Mouse (Mus musculus): ENCODE results near the gene Nrf1. TPM values are rescaled to one million over a fixed set of nuclear protein-coding genes. Genes with fewer than 3 reads are reported as not detected.

The Nrf1 gene
- polyA plus RNA-seq (2015; fragmentation: Nextera tagmentation; extraction: Ambion mirVana), result 59.0 and 59.4 TPM in 2 replicates

DNA sequence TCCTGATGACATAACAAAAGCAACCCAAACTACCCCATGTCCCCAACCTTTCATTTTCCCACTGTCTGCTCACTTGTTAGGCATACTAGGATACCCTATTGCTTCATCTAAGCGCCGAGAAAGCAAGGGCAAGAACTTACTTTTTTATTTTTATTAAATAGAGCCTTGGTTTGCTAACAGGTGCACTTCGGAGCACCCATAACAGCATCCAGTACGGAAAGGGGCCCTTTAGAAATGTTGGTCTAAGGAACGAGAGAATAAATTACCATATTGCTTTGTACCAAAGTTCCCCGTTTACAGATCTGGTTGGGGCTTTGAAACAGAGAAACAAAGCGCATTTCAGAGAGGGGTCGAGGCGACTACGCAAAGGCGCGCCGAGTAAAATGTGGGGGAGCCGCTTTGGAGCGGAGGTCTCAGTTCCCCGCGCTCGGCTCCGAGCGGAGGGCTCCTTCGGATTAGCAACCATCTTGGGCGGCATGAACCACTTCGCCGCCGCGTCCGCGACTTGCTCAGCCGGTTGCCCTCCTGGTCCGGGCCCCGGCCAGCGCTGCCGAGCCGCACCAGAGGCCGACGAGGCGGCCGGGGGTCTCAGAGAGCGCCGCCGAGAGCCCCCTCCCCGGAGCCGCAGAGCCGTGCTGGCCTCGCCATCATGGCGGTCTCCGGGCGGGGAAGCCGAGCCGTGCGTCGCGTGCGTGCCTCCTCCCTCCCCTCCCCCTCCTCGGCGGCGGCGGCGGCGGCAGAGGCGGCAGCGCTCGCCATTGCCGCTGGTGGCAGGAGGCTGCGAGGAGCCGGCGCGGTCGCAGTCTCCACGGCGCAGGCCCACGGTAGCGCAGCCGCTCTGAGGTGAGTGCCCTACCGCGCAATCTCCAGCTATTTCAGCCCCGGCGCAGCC lies at the start of gene Nrf1:
Gene Nrf1 (plus strand): TSS at position 718 of the 892 bp plus-strand sequence.
- H3K4me1 ChIP-seq (replicated peaks; ENCODE audit: control insufficient read depth, insufficient read depth, low read length), result peaks cover 10% of the 10 kb centered on the region; the same call in 1 of the 2 replicates
- no peaks in the 10 kb centered on the region for H3K9me3 ChIP-seq (ENCODE audit: control insufficient read depth, low read length)
- peak within 1 kb of the TSS; percentile 99 for H3K27ac ChIP-seq (ENCODE audit: low read length)
- H3K4me3 ChIP-seq (ENCODE audit: low read length), result peak within 1 kb of the TSS; percentile 72
- peak within 1 kb of the TSS; percentile 77 for H3K4me2 ChIP-seq (ENCODE audit: low read depth, low read length)
- H3K9ac ChIP-seq (ENCODE audit: low read length), result peak within 1 kb of the TSS; percentile 98
- H3K36me3 ChIP-seq (ENCODE audit: control insufficient read depth, insufficient read depth, low read length), result no peaks in the 10 kb centered on the region
- peak; percentile 96 for ATAC-seq (ENCODE audit: low read depth)
- under 1% methylated on average over 56 of the region's 78 CpGs for WGBS
- no peaks in the 10 kb centered on the region for H3K27me3 ChIP-seq (ENCODE audit: control insufficient read depth, insufficient read depth, low read depth, low read length)

DNA sequence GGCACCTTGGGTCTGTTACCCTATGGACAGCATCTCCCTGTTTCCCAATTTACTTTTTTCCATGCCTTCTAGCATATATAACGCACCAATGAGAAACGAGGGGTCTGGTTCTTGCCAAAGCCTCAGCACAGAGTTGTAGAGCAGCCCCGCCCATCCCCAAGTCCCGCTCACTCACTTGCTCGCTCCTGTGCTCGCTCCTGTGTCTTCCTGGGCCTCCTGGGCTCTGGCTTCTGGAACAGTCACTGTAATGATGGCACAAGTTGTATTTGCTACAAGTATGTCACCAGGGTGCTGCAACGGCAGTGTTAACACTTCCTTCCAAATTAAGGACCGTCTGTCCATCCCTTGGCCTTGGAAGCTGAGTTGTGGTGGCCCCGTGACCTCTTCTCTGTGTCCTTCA lies 49.6 kb upstream of the Nrf1 start:
- Histone ChIP-seq H3K27ac (ENCODE audit: low read length) (no peak overlapping the region), H3K9me3 (ENCODE audit: control insufficient read depth, low read length) (no peaks in the 10 kb centered on the region), H3K27me3 (ENCODE audit: control insufficient read depth, insufficient read depth, low read depth, low read length) (no peaks in the 10 kb centered on the region), H3K4me3 (ENCODE audit: low read length) (no peak overlapping the region), H3K4me2 (ENCODE audit: low read depth, low read length) (no peak overlapping the region), H3K9ac (ENCODE audit: low read length) (no peak overlapping the region), H3K36me3 (ENCODE audit: control insufficient read depth, insufficient read depth, low read length) (no peaks in the 10 kb centered on the region), H3K4me1 (replicated peaks; ENCODE audit: control insufficient read depth, insufficient read depth, low read length) (no peaks in the 10 kb centered on the region)
- no peak for ATAC-seq (ENCODE audit: low read depth)
- 68% methylated on average over 9 of the region's 9 CpGs for WGBS

DNA sequence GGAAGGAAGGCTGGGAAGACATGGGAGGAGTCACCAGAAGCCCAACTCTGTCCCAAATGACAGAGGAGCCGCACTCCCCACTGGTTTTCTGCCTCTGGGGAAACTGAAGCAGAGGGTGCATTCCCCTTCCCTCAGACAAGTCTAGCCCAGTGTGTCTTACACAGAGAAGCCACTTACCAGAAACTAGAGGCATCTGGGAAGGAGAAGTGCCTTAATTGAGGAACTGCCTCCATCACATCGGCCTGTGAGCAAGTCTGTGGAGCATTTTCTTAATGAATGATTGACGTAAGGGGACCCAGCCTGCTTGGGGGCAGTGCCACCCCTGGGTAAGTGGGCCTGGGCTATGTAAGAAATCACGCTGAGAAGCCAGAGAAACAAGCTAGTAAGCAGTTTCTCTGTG lies 49.0 kb upstream of the Nrf1 start:
- no peak overlapping the region for H3K9ac ChIP-seq (ENCODE audit: low read length)
- H3K9me3 ChIP-seq (ENCODE audit: control insufficient read depth, low read length), result no peaks in the 10 kb centered on the region
- no peaks in the 10 kb centered on the region for H3K27me3 ChIP-seq (ENCODE audit: control insufficient read depth, insufficient read depth, low read depth, low read length)
- ATAC-seq (ENCODE audit: low read depth), result no peak
- no peaks in the 10 kb centered on the region for H3K4me1 ChIP-seq (replicated peaks; ENCODE audit: control insufficient read depth, insufficient read depth, low read length)
- no peaks in the 10 kb centered on the region for H3K36me3 ChIP-seq (ENCODE audit: control insufficient read depth, insufficient read depth, low read length)
- no peak overlapping the region for H3K4me3 ChIP-seq (ENCODE audit: low read length)
- 67% methylated on average over 4 of the region's 4 CpGs for WGBS
- no peak overlapping the region for H3K4me2 ChIP-seq (ENCODE audit: low read depth, low read length)
- no peak overlapping the region for H3K27ac ChIP-seq (ENCODE audit: low read length)

DNA sequence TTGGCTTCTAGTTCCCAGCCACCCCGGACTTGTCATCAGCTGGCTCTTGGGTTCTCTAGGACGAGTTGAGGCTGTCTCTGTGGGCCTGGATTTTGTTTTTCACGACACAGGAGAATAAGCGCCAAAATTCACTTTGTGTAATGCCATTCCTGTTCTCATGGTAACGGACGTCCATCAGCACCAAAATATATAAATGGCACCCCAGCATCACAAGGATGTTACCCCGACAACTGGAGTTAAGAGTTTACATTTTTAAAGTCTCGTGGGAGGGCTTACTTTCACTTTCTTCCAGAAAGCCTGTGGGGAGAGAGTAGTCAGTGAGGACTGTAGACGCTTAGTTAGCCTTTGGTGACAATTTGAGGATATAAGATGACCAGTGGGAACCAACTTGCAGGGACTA lies 45.2 kb upstream of the Nrf1 start:
- Histone ChIP-seq H3K4me3 (ENCODE audit: low read length) (no peak overlapping the region), H3K27me3 (ENCODE audit: control insufficient read depth, insufficient read depth, low read depth, low read length) (no peaks in the 10 kb centered on the region), H3K4me2 (ENCODE audit: low read depth, low read length) (no peak overlapping the region), H3K27ac (ENCODE audit: low read length) (no peak overlapping the region), H3K9ac (ENCODE audit: low read length) (no peak overlapping the region), H3K4me1 (replicated peaks; ENCODE audit: control insufficient read depth, insufficient read depth, low read length) (no peaks in the 10 kb centered on the region), H3K9me3 (ENCODE audit: control insufficient read depth, low read length) (no peaks in the 10 kb centered on the region), H3K36me3 (ENCODE audit: control insufficient read depth, insufficient read depth, low read length) (no peaks in the 10 kb centered on the region)
- WGBS, result 63% methylated on average over 9 of the region's 9 CpGs
- ATAC-seq (ENCODE audit: low read depth), result no peak

DNA sequence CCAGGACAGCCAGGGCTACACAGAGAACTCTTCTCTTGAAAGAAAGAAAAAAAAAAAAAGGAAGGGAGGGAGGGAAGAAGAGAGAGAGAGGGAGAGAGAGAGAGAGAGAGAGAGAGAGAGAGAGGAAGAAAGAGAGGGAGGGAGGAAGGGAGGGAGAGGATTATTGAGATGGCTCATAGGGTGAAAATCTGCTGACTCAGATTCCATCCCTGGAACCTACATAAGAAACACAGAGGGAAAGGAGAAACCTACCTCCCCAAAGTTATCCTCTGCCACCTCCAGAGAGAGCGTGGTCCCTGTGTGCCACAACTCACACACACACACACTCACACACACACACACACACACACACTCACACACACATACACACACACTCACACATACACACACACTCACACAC lies 41.9 kb upstream of the Nrf1 start:
- H3K27me3 ChIP-seq (ENCODE audit: control insufficient read depth, insufficient read depth, low read depth, low read length), result no peaks in the 10 kb centered on the region
- H3K4me3 ChIP-seq (ENCODE audit: low read length), result no peak overlapping the region
- no peak overlapping the region for H3K9ac ChIP-seq (ENCODE audit: low read length)
- no peaks in the 10 kb centered on the region for H3K9me3 ChIP-seq (ENCODE audit: control insufficient read depth, low read length)
- H3K4me1 ChIP-seq (replicated peaks; ENCODE audit: control insufficient read depth, insufficient read depth, low read length), result no peaks in the 10 kb centered on the region
- no peak overlapping the region for H3K27ac ChIP-seq (ENCODE audit: low read length)
- H3K36me3 ChIP-seq (ENCODE audit: control insufficient read depth, insufficient read depth, low read length), result no peaks in the 10 kb centered on the region
- no peak overlapping the region for H3K4me2 ChIP-seq (ENCODE audit: low read depth, low read length)
- no peak for ATAC-seq (ENCODE audit: low read depth)
- 94% methylated on average over 1 of the region's 1 CpGs for WGBS

DNA sequence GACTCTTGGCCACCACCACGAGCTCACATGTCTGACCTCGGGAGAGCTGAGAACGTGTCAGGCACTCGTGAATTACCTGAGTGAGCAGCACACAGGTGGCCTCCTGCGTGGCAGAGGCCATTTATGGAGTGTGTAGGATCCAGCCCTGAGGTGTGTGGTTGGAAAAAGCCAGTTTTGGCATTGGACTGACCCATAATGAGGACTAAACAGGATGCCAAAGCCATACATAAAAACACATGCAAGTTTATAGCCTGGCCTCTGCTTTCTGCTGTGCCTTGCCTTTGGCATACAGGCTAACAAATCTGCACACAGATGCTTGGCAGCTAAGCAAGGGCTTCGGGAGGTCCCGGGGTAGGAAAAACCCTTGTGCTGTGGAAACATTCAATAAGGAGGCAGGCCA lies 38.6 kb upstream of the Nrf1 start:
- whole genome bisulfite sequencing, result 74% methylated on average over 7 of the region's 7 CpGs

DNA sequence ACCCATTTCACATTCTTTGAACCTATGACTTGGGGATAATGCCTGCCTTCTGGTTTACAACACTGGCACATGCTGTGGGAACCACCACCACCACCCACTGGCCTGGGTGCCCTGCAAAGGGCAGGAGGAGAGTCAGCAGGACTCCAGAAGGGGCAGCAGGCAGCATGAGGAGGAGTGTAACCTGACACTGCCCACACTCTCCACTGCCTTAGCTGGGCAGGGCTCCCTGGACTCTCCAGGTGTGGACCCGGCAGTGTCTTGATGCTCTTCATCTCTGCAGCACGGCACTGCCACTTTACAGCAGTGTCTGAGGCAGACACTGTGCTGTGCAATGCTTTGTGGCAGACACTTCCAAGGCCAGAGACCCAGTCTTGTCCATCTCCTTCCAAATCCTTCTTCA lies 34.3 kb upstream of the Nrf1 start:
- Histone ChIP-seq H3K4me3 (ENCODE audit: low read length) (no peak overlapping the region), H3K4me1 (replicated peaks; ENCODE audit: control insufficient read depth, insufficient read depth, low read length) (no peaks in the 10 kb centered on the region), H3K9me3 (ENCODE audit: control insufficient read depth, low read length) (no peaks in the 10 kb centered on the region), H3K4me2 (ENCODE audit: low read depth, low read length) (no peak overlapping the region), H3K27me3 (ENCODE audit: control insufficient read depth, insufficient read depth, low read depth, low read length) (no peaks in the 10 kb centered on the region), H3K36me3 (ENCODE audit: control insufficient read depth, insufficient read depth, low read length) (no peaks in the 10 kb centered on the region), H3K27ac (ENCODE audit: low read length) (no peak overlapping the region), H3K9ac (ENCODE audit: low read length) (no peak overlapping the region)
- 11% methylated on average over 2 of the region's 2 CpGs for WGBS
- ATAC-seq (ENCODE audit: low read depth), result no peak

More for the DNA sequence above, 38.6 kb upstream of the Nrf1 start:
- Histone ChIP-seq H3K36me3 (ENCODE audit: control insufficient read depth, insufficient read depth, low read length) (no peaks in the 10 kb centered on the region), H3K9ac (ENCODE audit: low read length) (no peak overlapping the region), H3K4me3 (ENCODE audit: low read length) (no peak overlapping the region), H3K4me1 (replicated peaks; ENCODE audit: control insufficient read depth, insufficient read depth, low read length) (no peaks in the 10 kb centered on the region), H3K9me3 (ENCODE audit: control insufficient read depth, low read length) (no peaks in the 10 kb centered on the region), H3K4me2 (ENCODE audit: low read depth, low read length) (no peak overlapping the region), H3K27ac (ENCODE audit: low read length) (no peak overlapping the region), H3K27me3 (ENCODE audit: control insufficient read depth, insufficient read depth, low read depth, low read length) (no peaks in the 10 kb centered on the region)
- ATAC-seq (ENCODE audit: low read depth), result no peak

DNA sequence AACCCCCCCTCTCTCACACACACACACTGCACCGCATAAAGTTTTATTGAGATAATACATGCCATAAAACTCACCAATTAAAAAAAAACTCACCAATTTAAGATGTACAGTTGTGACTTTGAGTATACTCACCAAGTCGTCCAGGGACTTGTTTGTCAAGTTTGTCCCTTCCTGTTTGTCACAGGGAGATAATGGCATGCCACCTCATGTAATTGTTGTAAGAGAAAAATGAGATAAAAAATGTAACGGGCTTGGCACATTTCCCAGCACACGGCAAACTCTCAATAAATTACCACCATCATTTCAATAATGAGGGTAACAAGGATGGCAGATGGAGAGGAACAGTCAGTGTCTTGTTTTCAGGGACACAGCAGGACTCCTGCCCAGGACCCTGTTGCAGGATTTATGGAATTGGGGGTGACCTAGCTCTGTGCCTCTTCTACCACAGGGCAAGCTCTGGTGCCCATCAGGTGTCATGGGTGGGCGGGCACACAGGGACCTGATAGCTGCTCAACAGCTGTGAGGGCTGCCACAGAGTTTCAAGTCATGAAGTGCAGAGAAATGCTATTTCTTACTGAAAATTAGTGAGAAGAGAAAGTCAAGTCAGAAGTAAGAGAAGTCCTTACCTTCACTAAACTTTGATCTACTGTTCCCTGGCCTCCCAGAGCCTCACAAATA lies 33.5 kb upstream of the Nrf1 start:
- Histone ChIP-seq H3K4me2 (ENCODE audit: low read depth, low read length) (no peak overlapping the region), H3K27me3 (ENCODE audit: control insufficient read depth, insufficient read depth, low read depth, low read length) (no peaks in the 10 kb centered on the region), H3K4me3 (ENCODE audit: low read length) (no peak overlapping the region), H3K4me1 (replicated peaks; ENCODE audit: control insufficient read depth, insufficient read depth, low read length) (no peaks in the 10 kb centered on the region), H3K9ac (ENCODE audit: low read length) (no peak overlapping the region), H3K9me3 (ENCODE audit: control insufficient read depth, low read length) (no peaks in the 10 kb centered on the region), H3K27ac (ENCODE audit: low read length) (no peak overlapping the region), H3K36me3 (ENCODE audit: control insufficient read depth, insufficient read depth, low read length) (no peaks in the 10 kb centered on the region)
- no peak for ATAC-seq (ENCODE audit: low read depth)
- WGBS, result 55% methylated on average over 5 of the region's 5 CpGs

DNA sequence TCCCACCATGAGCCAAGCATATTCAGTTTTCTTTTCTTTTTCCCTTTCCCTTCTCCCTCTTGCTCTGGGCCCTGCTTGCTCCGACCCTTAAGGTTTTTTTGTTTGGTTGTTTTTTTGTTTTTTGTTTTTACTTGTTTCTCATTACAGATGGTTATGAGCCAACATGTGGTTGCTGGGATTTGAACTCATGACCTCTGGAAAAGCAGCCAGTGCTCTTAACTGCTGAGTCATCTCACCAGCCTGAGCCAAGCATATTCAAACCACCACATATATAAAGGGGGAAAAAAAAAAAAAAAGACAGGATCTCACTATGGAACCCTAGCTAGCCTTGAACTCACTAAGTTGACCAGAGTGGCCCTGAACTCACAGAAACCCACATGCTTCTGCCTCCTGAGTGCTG lies 26.5 kb upstream of the Nrf1 start:
- Histone ChIP-seq H3K9me3 (ENCODE audit: control insufficient read depth, low read length) (no peaks in the 10 kb centered on the region), H3K36me3 (ENCODE audit: control insufficient read depth, insufficient read depth, low read length) (no peaks in the 10 kb centered on the region), H3K27me3 (ENCODE audit: control insufficient read depth, insufficient read depth, low read depth, low read length) (no peaks in the 10 kb centered on the region), H3K27ac (ENCODE audit: low read length) (no peak overlapping the region), H3K4me1 (replicated peaks; ENCODE audit: control insufficient read depth, insufficient read depth, low read length) (no peaks in the 10 kb centered on the region), H3K4me2 (ENCODE audit: low read depth, low read length) (no peak overlapping the region), H3K4me3 (ENCODE audit: low read length) (no peak overlapping the region), H3K9ac (ENCODE audit: low read length) (no peak overlapping the region)
- 81% methylated on average over 1 of the region's 1 CpGs for WGBS
- no peak for ATAC-seq (ENCODE audit: low read depth)
